In the genomic region with DNA sequence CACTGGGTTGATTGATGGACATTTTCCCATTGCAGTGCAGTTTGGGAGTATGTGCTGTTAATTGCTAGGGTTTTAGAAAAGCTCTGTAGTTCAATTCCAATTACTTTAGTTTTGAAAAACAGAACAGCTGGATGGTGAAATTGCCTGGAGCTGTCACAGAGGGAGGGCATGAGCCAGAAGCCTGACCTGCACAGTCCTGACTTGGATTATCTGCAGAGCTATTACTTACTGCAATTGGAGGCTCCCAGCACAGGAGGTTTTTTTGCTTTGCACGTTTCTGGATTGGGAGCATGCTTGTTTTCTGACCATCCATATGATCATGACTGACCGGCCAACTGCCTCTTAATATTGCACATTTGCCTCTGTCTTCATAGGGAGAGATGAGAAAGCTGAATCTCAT, we compare ENCODE assay signal across 24 mouse cellular contexts.
DNase-seq lines count a peak whose midpoint lies in the region; ATAC-seq and TF ChIP-seq lines count a peak whose summit lies in the region.
"Had no signal": no experiment of that assay in that cellular context is flagged by ENCODE, and none has a peak within 500 bp of the region (broad histone marks: within the 10 kb centered on the region; RNA-seq: fewer than 3 reads in every experiment).

No protein-coding gene starts in this region.

- H3K36me3 ChIP-seq in forebrain, embryonic 10.5 days (replicated peaks) = no peaks in the 10 kb centered on the region
- H3K36me3 ChIP-seq in forebrain, embryonic 15.5 days = no peaks in the 10 kb centered on the region
- H3K36me3 ChIP-seq in limb, embryonic 11.5 days (ENCODE audit: control insufficient read depth, insufficient read depth, low read length) = no peaks in the 10 kb centered on the region
- H3K36me3 ChIP-seq in limb, embryonic 10.5 days = no peaks in the 10 kb centered on the region
- H3K36me3 ChIP-seq in stomach, embryonic 14.5 days (ENCODE audit: control insufficient read depth, insufficient read depth, low read length) = no peaks in the 10 kb centered on the region
- no peaks in the 10 kb centered on the region for H3K36me3 ChIP-seq in stomach, postnatal 0 days (ENCODE audit: control insufficient read depth, insufficient read depth, low read length)
- H3K36me3 ChIP-seq: embryonic facial prominence, embryonic 15.5 days; intestine, embryonic 15.5 days; limb, embryonic 12.5 days; liver, embryonic 12.5 days had no signal

- H3K4me2 ChIP-seq in forebrain, embryonic 15.5 days (replicated peaks) = no peak overlapping the region
- no peak overlapping the region for H3K4me2 ChIP-seq in limb, embryonic 11.5 days (ENCODE audit: low read depth, severe bottlenecking)
- H3K4me2 ChIP-seq in stomach, embryonic 14.5 days (replicated peaks; ENCODE audit: low read depth, low read length) = no peak overlapping the region
- H3K4me2 ChIP-seq in stomach, postnatal 0 days (replicated peaks; ENCODE audit: low read depth) = no peak overlapping the region
- H3K4me2 ChIP-seq: embryonic facial prominence, embryonic 15.5 days; intestine, embryonic 15.5 days; limb, embryonic 12.5 days; liver, embryonic 12.5 days had no signal

- WGBS in forebrain, embryonic 10.5 days = 73% methylated on average over 2 of the region's 2 CpGs
- WGBS in forebrain, embryonic 15.5 days = 47% methylated on average over 2 of the region's 2 CpGs
- 35% methylated on average over 2 of the region's 2 CpGs for WGBS in limb, embryonic 11.5 days
- WGBS in limb, embryonic 10.5 days = 67% methylated on average over 2 of the region's 2 CpGs
- 44% methylated on average over 2 of the region's 2 CpGs for WGBS in stomach, embryonic 14.5 days
- WGBS in stomach, postnatal 0 days = 48% methylated on average over 2 of the region's 2 CpGs

- DNase-seq in forebrain, embryonic 10.5 days (ENCODE audit: extremely low spot score, low spot score) = no peak
- DNase-seq in limb, embryonic 11.5 days (ENCODE audit: low spot score) = peak; percentile 22
- no peak for DNase-seq in limb, embryonic 10.5 days (ENCODE audit: low spot score)
- DNase-seq in stomach, postnatal 0 days (ENCODE audit: low spot score) = no peak
- DNase-seq in natural killer cell, adult 2 months (ENCODE audit: low spot score in 2 of 2) = no peak
- DNase-seq: adrenal gland, postnatal 36 days; cerebellum, adult 2 months; gastrocnemius, postnatal 14 days; heart, adult 18-20 months; heart, postnatal 36 days; kidney, adult 9 months; kidney, postnatal 36 days; lung, adult 2 months; thymus, adult 18-20 months; thymus, postnatal 4 days had no signal

- H3K27ac ChIP-seq in forebrain, embryonic 10.5 days = 0 out of 2 replicates have a peak overlapping the region, but pooled peaks have one; percentile 20
- H3K27ac ChIP-seq in forebrain, embryonic 15.5 days (replicated peaks) = no peak overlapping the region
- no peak overlapping the region for H3K27ac ChIP-seq in limb, embryonic 11.5 days (replicated peaks; ENCODE audit: low read depth, low read length)
- no peak overlapping the region for H3K27ac ChIP-seq in limb, embryonic 10.5 days
- 0 out of 2 replicates have a peak overlapping the region, but pooled peaks have one; percentile 39 for H3K27ac ChIP-seq in stomach, embryonic 14.5 days (ENCODE audit: low read length)
- no peak overlapping the region for H3K27ac ChIP-seq in stomach, postnatal 0 days (replicated peaks)
- H3K27ac ChIP-seq: embryonic facial prominence, embryonic 15.5 days; intestine, embryonic 15.5 days; limb, embryonic 12.5 days; liver, embryonic 12.5 days had no signal

- H3K9ac ChIP-seq in forebrain, embryonic 15.5 days (replicated peaks) = no peak overlapping the region
- H3K9ac ChIP-seq in limb, embryonic 11.5 days (ENCODE audit: low read length) = no peak overlapping the region
- H3K9ac ChIP-seq in stomach, embryonic 14.5 days (replicated peaks; ENCODE audit: low read depth, low read length) = no peak overlapping the region
- H3K9ac ChIP-seq in stomach, postnatal 0 days (ENCODE audit: low read length) = no peak overlapping the region
- H3K9ac ChIP-seq: embryonic facial prominence, embryonic 15.5 days; intestine, embryonic 15.5 days; limb, embryonic 12.5 days; liver, embryonic 12.5 days had no signal

- TF ChIP-seq EP300 in stomach, postnatal 0 days (optimal IDR thresholded peaks at IDR 0.05) = no peak

- no peaks in the 10 kb centered on the region for H3K27me3 ChIP-seq in forebrain, embryonic 10.5 days (ENCODE audit: poor library complexity, severe bottlenecking)
- H3K27me3 ChIP-seq in forebrain, embryonic 15.5 days = no peaks in the 10 kb centered on the region
- no peaks in the 10 kb centered on the region for H3K27me3 ChIP-seq in limb, embryonic 11.5 days (ENCODE audit: control insufficient read depth, insufficient read depth, low read length)
- H3K27me3 ChIP-seq in limb, embryonic 10.5 days (ENCODE audit: low read depth, poor library complexity, severe bottlenecking) = no peaks in the 10 kb centered on the region
- H3K27me3 ChIP-seq in stomach, embryonic 14.5 days (ENCODE audit: control insufficient read depth, insufficient read depth, low read length) = no peaks in the 10 kb centered on the region
- no peaks in the 10 kb centered on the region for H3K27me3 ChIP-seq in stomach, postnatal 0 days (ENCODE audit: control insufficient read depth, insufficient read depth, low read length)
- H3K27me3 ChIP-seq: CH12.LX; embryonic facial prominence, embryonic 15.5 days; intestine, embryonic 15.5 days; limb, embryonic 12.5 days; liver, embryonic 12.5 days; megakaryocyte, embryonic 14.5 days had no signal

- no peak for ATAC-seq in forebrain, embryonic 15.5 days (replicated peaks)
- ATAC-seq in limb, embryonic 11.5 days (ENCODE audit: insufficient number of reproducible peaks, low FRiP score, low TSS enrichment, low read depth) = no peak
- peak; percentile 71; the same call in 1 of the 2 replicates for ATAC-seq in stomach, embryonic 14.5 days (ENCODE audit: insufficient number of reproducible peaks, insufficient read depth, low FRiP score, low read depth)
- no peak for ATAC-seq in stomach, postnatal 0 days (ENCODE audit: low FRiP score, low TSS enrichment)
- ATAC-seq: intestine, embryonic 15.5 days; liver, embryonic 12.5 days had no signal

- H3K4me3 ChIP-seq in forebrain, embryonic 10.5 days = no peak overlapping the region
- no peak overlapping the region for H3K4me3 ChIP-seq in forebrain, embryonic 15.5 days
- no peak overlapping the region for H3K4me3 ChIP-seq in limb, embryonic 11.5 days (ENCODE audit: low read depth, low read length)
- H3K4me3 ChIP-seq in limb, embryonic 10.5 days = no peak overlapping the region
- H3K4me3 ChIP-seq in stomach, embryonic 14.5 days (ENCODE audit: low read depth, low read length) = no peak overlapping the region
- H3K4me3 ChIP-seq in stomach, postnatal 0 days (ENCODE audit: low read depth, low read length) = no peak overlapping the region
- H3K4me3 ChIP-seq: embryonic facial prominence, embryonic 15.5 days; intestine, embryonic 15.5 days; limb, embryonic 12.5 days; liver, embryonic 12.5 days; megakaryocyte, embryonic 14.5 days; myocyte had no signal

- no peaks in the 10 kb centered on the region for H3K9me3 ChIP-seq in forebrain, embryonic 10.5 days
- H3K9me3 ChIP-seq in forebrain, embryonic 15.5 days = no peaks in the 10 kb centered on the region
- H3K9me3 ChIP-seq in limb, embryonic 11.5 days (ENCODE audit: control insufficient read depth, low read length) = no peaks in the 10 kb centered on the region
- no peaks in the 10 kb centered on the region for H3K9me3 ChIP-seq in limb, embryonic 10.5 days (replicated peaks)
- H3K9me3 ChIP-seq in stomach, embryonic 14.5 days (ENCODE audit: control insufficient read depth, low read depth, low read length) = no peaks in the 10 kb centered on the region
- no peaks in the 10 kb centered on the region for H3K9me3 ChIP-seq in stomach, postnatal 0 days (ENCODE audit: control insufficient read depth, low read length)
- H3K9me3 ChIP-seq: embryonic facial prominence, embryonic 15.5 days; intestine, embryonic 15.5 days; limb, embryonic 12.5 days; liver, embryonic 12.5 days; megakaryocyte, embryonic 14.5 days had no signal

- H3K4me1 ChIP-seq in forebrain, embryonic 10.5 days = peaks cover 18% of the 10 kb centered on the region
- no peaks in the 10 kb centered on the region for H3K4me1 ChIP-seq in forebrain, embryonic 15.5 days
- peaks cover 4% of the 10 kb centered on the region; the same call in 1 of the 2 replicates for H3K4me1 ChIP-seq in limb, embryonic 11.5 days (ENCODE audit: control insufficient read depth, insufficient read depth, low read length)
- peaks cover 8% of the 10 kb centered on the region for H3K4me1 ChIP-seq in limb, embryonic 10.5 days
- no peaks in the 10 kb centered on the region for H3K4me1 ChIP-seq in stomach, embryonic 14.5 days (ENCODE audit: control insufficient read depth, insufficient read depth, low read length)
- no peaks in the 10 kb centered on the region for H3K4me1 ChIP-seq in stomach, postnatal 0 days (replicated peaks; ENCODE audit: control insufficient read depth, insufficient read depth)
- H3K4me1 ChIP-seq: embryonic facial prominence, embryonic 15.5 days; intestine, embryonic 15.5 days; limb, embryonic 12.5 days; liver, embryonic 12.5 days; megakaryocyte, embryonic 14.5 days had no signal

- TF ChIP-seq CTCF in stomach, postnatal 0 days (IDR thresholded peaks at IDR 0.05; ENCODE audit: low read depth) = no peak

Comparison
In these comparisons a context has a peak if more than half of its experiments do, and no peak if none do; other contexts are left out.
1. H3K27ac ChIP-seq: peak in forebrain, embryonic 10.5 days (single experiment) and stomach, embryonic 14.5 days (single experiment); none in forebrain, embryonic 15.5 days (single experiment), limb, embryonic 11.5 days (single experiment), limb, embryonic 10.5 days (single experiment) and stomach, postnatal 0 days (single experiment).